Mouse (Mus musculus): Measurements from ENCODE around the gene Spred2.

DNA sequence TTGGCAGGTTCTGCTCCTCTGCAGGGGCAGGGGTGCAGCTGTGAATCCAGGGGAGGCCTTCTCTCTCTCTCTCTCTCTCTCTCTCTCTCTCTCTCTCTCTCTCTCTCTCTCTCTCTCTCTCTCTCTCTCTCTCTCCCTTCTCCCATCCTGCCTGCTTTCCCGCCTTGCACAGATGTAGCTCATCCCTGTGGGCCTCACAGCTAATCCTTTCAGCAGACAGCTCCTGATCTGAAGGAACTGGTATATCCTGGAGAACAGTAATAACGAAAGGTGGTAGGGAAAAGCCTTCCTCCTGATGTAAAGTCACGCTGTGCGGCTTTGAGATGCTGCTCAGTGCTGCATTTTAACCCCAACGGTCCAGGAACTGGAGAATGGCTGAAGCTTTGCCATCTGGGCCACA is 130.4 kb downstream of the Spred2 start:
- TF ChIP-seq CTCF (IDR thresholded peaks at IDR 0.05; ENCODE audit: low read depth, low read length) (no peak), POLR2AphosphoS5 (IDR thresholded peaks at IDR 0.05; ENCODE audit: insufficient replicate concordance, low read depth, low read length) (no peak)

Data from G1E (cell line).